Mouse (Mus musculus) neural tube, embryonic 15.5 days (tissue): ENCODE measurements around the gene Xirp2. TPM values are rescaled to one million over a fixed set of nuclear protein-coding genes. Genes with fewer than 3 reads are reported as not detected.

Source experiments
- ATAC-seq: fragments of 200-750 bp; cut with Nextera tagmentation; 2 replicates; pipeline ENCODE4 v1.8.0; 2017; ENCODE audit warnings: mild to moderate bottlenecking, moderate TSS enrichment, moderate library complexity; ENCODE audit not compliant: low FRiP score
- H3K27ac ChIP-seq: fragments of 300-500 bp; sonication (generic); replicated peaks from 2 replicates; pipeline ENCODE4 v1.5.1; 2015; ENCODE audit warnings: mild to moderate bottlenecking, inconsistent platforms
- H3K27me3 ChIP-seq: fragments of 300-500 bp; sonication (generic); replicated peaks from 2 replicates; pipeline ENCODE4 v1.6.1; 2015; ENCODE audit warnings: inconsistent platforms
- H3K36me3 ChIP-seq: fragments of 300-500 bp; sonication (generic); 2 replicates; pipeline ENCODE4 v1.6.1; 2015; ENCODE audit warnings: inconsistent platforms
- H3K4me1 ChIP-seq: fragments of 300-500 bp; sonication (generic); 2 replicates; pipeline ENCODE4 v1.6.1; 2015; ENCODE audit warnings: inconsistent platforms
- H3K4me2 ChIP-seq: fragments of 300-500 bp; sonication (generic); 2 replicates; pipeline ENCODE4 v1.6.1; 2015; ENCODE audit warnings: inconsistent platforms, mild to moderate bottlenecking, moderate library complexity
- H3K4me3 ChIP-seq: fragments of 300-500 bp; sonication (generic); replicated peaks from 2 replicates; pipeline ENCODE4 v1.5.1; 2015; ENCODE audit warnings: mild to moderate bottlenecking, inconsistent platforms
- H3K9ac ChIP-seq: fragments of 300-500 bp; sonication (generic); replicated peaks from 2 replicates; pipeline ENCODE4 v1.6.1; 2015; ENCODE audit warnings: mild to moderate bottlenecking, inconsistent platforms
- H3K9me3 ChIP-seq: fragments of 300-500 bp; sonication (generic); replicated peaks from 2 replicates; pipeline ENCODE4 v1.6.1; 2016; ENCODE audit warnings: inconsistent platforms
- WGBS: fragments of 180-500 bp; shearing (Covaris S2); methylation state at CpG from one replicate; pipeline ENCODE4 v1.1.7; 2015; ENCODE audit warnings: mixed read lengths; 5-methylcytosine and 5-hydroxymethylcytosine counted together
- polyA plus RNA-seq: library from polyadenylated mRNA; unstranded; fragments of >200 nt; fragmentation: Nextera tagmentation; extraction: Ambion mirVana; gene quantifications from 2 replicates; pipeline ENCODE4 v1.2.1, GENCODE M21; 2015

Xirp2 gene
- polyA plus RNA-seq, 1 experiment from 2014 or later: 0.05 TPM

GRCm38 (mm10) chr2:67486721-67487120, 40.9 kb downstream of the Xirp2 start:
- no peak for ATAC-seq
- H3K4me1 ChIP-seq: peaks cover 7% of the 10 kb centered on the region; the same call in 1 of the 2 replicates
- H3K27ac ChIP-seq: no peak overlapping the region
- H3K4me2 ChIP-seq: no peak overlapping the region
- H3K9ac ChIP-seq: no peak overlapping the region
- WGBS: 66% methylated on average over 6 of the region's 6 CpGs
- no peaks in the 10 kb centered on the region for H3K36me3 ChIP-seq
- no peaks in the 10 kb centered on the region for H3K27me3 ChIP-seq
- no peaks in the 10 kb centered on the region for H3K9me3 ChIP-seq
- no peak overlapping the region for H3K4me3 ChIP-seq

- no peak for ATAC-seq
- H3K9ac ChIP-seq: no peak overlapping the region
- no peak overlapping the region for H3K4me2 ChIP-seq
- no peaks in the 10 kb centered on the region for H3K36me3 ChIP-seq
- H3K27ac ChIP-seq: no peak overlapping the region
- no peaks in the 10 kb centered on the region for H3K27me3 ChIP-seq
- no peaks in the 10 kb centered on the region for H3K9me3 ChIP-seq
- peaks cover 7% of the 10 kb centered on the region; the same call in 1 of the 2 replicates for H3K4me1 ChIP-seq
- WGBS: 61% methylated on average over 3 of the region's 3 CpGs
- H3K4me3 ChIP-seq: no peak overlapping the region
Measured at GRCm38 (mm10) chr2:67487162-67487561, 41.4 kb downstream of the Xirp2 start.

GRCm38 (mm10) chr2:67488465-67489127, 42.8 kb downstream of the Xirp2 start:
- no peak overlapping the region for H3K4me3 ChIP-seq
- H3K4me1 ChIP-seq: peaks cover 7% of the 10 kb centered on the region; the same call in 1 of the 2 replicates
- H3K27me3 ChIP-seq: no peaks in the 10 kb centered on the region
- no peak for ATAC-seq
- no peak overlapping the region for H3K4me2 ChIP-seq
- H3K27ac ChIP-seq: no peak overlapping the region
- no peaks in the 10 kb centered on the region for H3K9me3 ChIP-seq
- H3K36me3 ChIP-seq: no peaks in the 10 kb centered on the region
- H3K9ac ChIP-seq: no peak overlapping the region
- WGBS: 23% methylated on average over 11 of the region's 11 CpGs

- Histone ChIP-seq H3K9ac (no peak overlapping the region), H3K27ac (no peak overlapping the region), H3K4me1 (peaks cover 7% of the 10 kb centered on the region; the same call in 1 of the 2 replicates), H3K4me3 (no peak overlapping the region), H3K36me3 (no peaks in the 10 kb centered on the region), H3K4me2 (no peak overlapping the region), H3K9me3 (no peaks in the 10 kb centered on the region), H3K27me3 (no peaks in the 10 kb centered on the region)
- WGBS: 40% methylated on average over 8 of the region's 8 CpGs
- ATAC-seq: 0 out of 2 replicates have a peak, but pooled peaks have one; percentile 35
Measured at GRCm38 (mm10) chr2:67489128-67489492, 43.3 kb downstream of the Xirp2 start.

GRCm38 (mm10) chr2:67505457-67505856, 59.7 kb downstream of the Xirp2 start:
- WGBS: 85% methylated on average over 2 of the region's 2 CpGs
- H3K36me3 ChIP-seq: no peaks in the 10 kb centered on the region
- no peak overlapping the region for H3K4me2 ChIP-seq
- H3K27ac ChIP-seq: no peak overlapping the region
- no peak for ATAC-seq
- no peak overlapping the region for H3K9ac ChIP-seq
- no peaks in the 10 kb centered on the region for H3K9me3 ChIP-seq
- H3K4me3 ChIP-seq: no peak overlapping the region
- H3K4me1 ChIP-seq: no peaks in the 10 kb centered on the region
- H3K27me3 ChIP-seq: no peaks in the 10 kb centered on the region

- no peak overlapping the region for H3K4me2 ChIP-seq
- no peaks in the 10 kb centered on the region for H3K36me3 ChIP-seq
- H3K27ac ChIP-seq: no peak overlapping the region
- WGBS: 87% methylated on average over 7 of the region's 7 CpGs
- H3K9me3 ChIP-seq: no peaks in the 10 kb centered on the region
- H3K4me1 ChIP-seq: no peaks in the 10 kb centered on the region
- no peak overlapping the region for H3K9ac ChIP-seq
- no peak overlapping the region for H3K4me3 ChIP-seq
- H3K27me3 ChIP-seq: no peaks in the 10 kb centered on the region
- ATAC-seq: no peak
Measured at GRCm38 (mm10) chr2:67516405-67516804, 70.6 kb downstream of the Xirp2 start.

- WGBS: 97% methylated on average over 2 of the region's 2 CpGs
- no peak overlapping the region for H3K27ac ChIP-seq
- no peaks in the 10 kb centered on the region for H3K9me3 ChIP-seq
- no peaks in the 10 kb centered on the region for H3K4me1 ChIP-seq
- no peak for ATAC-seq
- no peaks in the 10 kb centered on the region for H3K36me3 ChIP-seq
- H3K4me2 ChIP-seq: no peak overlapping the region
- H3K27me3 ChIP-seq: no peaks in the 10 kb centered on the region
- no peak overlapping the region for H3K4me3 ChIP-seq
- no peak overlapping the region for H3K9ac ChIP-seq
Measured at GRCm38 (mm10) chr2:67535347-67535746, 89.5 kb downstream of the Xirp2 start.

- H3K9ac ChIP-seq: no peak overlapping the region
- no peak for ATAC-seq
- peaks cover 11% of the 10 kb centered on the region for H3K4me1 ChIP-seq
- no peak overlapping the region for H3K27ac ChIP-seq
- no peak overlapping the region for H3K4me2 ChIP-seq
- no peaks in the 10 kb centered on the region for H3K9me3 ChIP-seq
- H3K27me3 ChIP-seq: no peaks in the 10 kb centered on the region
- no peak overlapping the region for H3K4me3 ChIP-seq
- no peaks in the 10 kb centered on the region for H3K36me3 ChIP-seq
- WGBS: 87% methylated on average over 6 of the region's 6 CpGs
Measured at GRCm38 (mm10) chr2:67539426-67539825, 93.6 kb downstream of the Xirp2 start.

- Histone ChIP-seq H3K4me2 (peak overlapping the region; percentile 26), H3K27ac (no peak overlapping the region; the same call in 1 of the 2 replicates), H3K9me3 (no peaks in the 10 kb centered on the region), H3K36me3 (no peaks in the 10 kb centered on the region), H3K27me3 (no peaks in the 10 kb centered on the region), H3K9ac (no peak overlapping the region), H3K4me1 (peaks cover 11% of the 10 kb centered on the region), H3K4me3 (no peak overlapping the region)
- no peak; the same call in 1 of the 2 replicates for ATAC-seq
- 35% methylated on average over 11 of the region's 11 CpGs for WGBS
Measured at GRCm38 (mm10) chr2:67541957-67542696, 96.3 kb downstream of the Xirp2 start.

- H3K9ac ChIP-seq: no peak overlapping the region
- WGBS: 72% methylated on average over 8 of the region's 8 CpGs
- peaks cover 11% of the 10 kb centered on the region for H3K4me1 ChIP-seq
- no peak for ATAC-seq
- H3K4me3 ChIP-seq: no peak overlapping the region
- H3K36me3 ChIP-seq: no peaks in the 10 kb centered on the region
- no peaks in the 10 kb centered on the region for H3K27me3 ChIP-seq
- no peak overlapping the region for H3K27ac ChIP-seq
- H3K4me2 ChIP-seq: no peak overlapping the region
- no peaks in the 10 kb centered on the region for H3K9me3 ChIP-seq
Measured at GRCm38 (mm10) chr2:67544426-67544825, 98.6 kb downstream of the Xirp2 start.

GRCm38 (mm10) chr2:67564851-67565479, 119.2 kb downstream of the Xirp2 start:
- 3% methylated on average over 23 of the region's 23 CpGs for WGBS
- no peaks in the 10 kb centered on the region for H3K36me3 ChIP-seq
- peak; percentile 83 for ATAC-seq
- peaks cover 12% of the 10 kb centered on the region for H3K4me1 ChIP-seq
- peak overlapping the region; percentile 74 for H3K9ac ChIP-seq
- H3K4me2 ChIP-seq: peak overlapping the region; percentile 92
- peak overlapping the region; percentile 97 for H3K27ac ChIP-seq
- peak overlapping the region; percentile 83 for H3K4me3 ChIP-seq
- no peaks in the 10 kb centered on the region for H3K27me3 ChIP-seq
- H3K9me3 ChIP-seq: no peaks in the 10 kb centered on the region
